Mouse (Mus musculus): ENCODE data around the gene Cfap61.

Gene Cfap61

GRCm38 (mm10) chr2:146250236-146250904 is 315.8 kb downstream of the Cfap61 start:
- in situ Hi-C loops (cut with MboI, MseI), result no loop called here

GRCm38 (mm10) chr2:146254387-146254786 is 319.8 kb downstream of the Cfap61 start:
- in situ Hi-C loops (cut with MboI, MseI), result no loop called here

GRCm38 (mm10) chr2:146255636-146256035 is 321.1 kb downstream of the Cfap61 start:
- in situ Hi-C loops (cut with MboI, MseI), result no loop called here

- in situ Hi-C loops (cut with MboI, MseI), result no loop called here
Observed at GRCm38 (mm10) chr2:146256321-146256875, 321.8 kb downstream of the Cfap61 start.

- in situ Hi-C loops (cut with MboI, MseI), result no loop called here
Observed at GRCm38 (mm10) chr2:146257037-146257436, 322.5 kb downstream of the Cfap61 start.

- in situ Hi-C loops (cut with MboI, MseI), result no loop called here
Observed at GRCm38 (mm10) chr2:146257609-146258008, 323.0 kb downstream of the Cfap61 start.

- in situ Hi-C loops (cut with MboI, MseI), result no loop called here
Observed at GRCm38 (mm10) chr2:146258736-146259469, 324.3 kb downstream of the Cfap61 start.

GRCm38 (mm10) chr2:146259787-146260560 is 325.4 kb downstream of the Cfap61 start:
- in situ Hi-C loops (cut with MboI, MseI), result no loop called here

GRCm38 (mm10) chr2:146261146-146261545 is 326.6 kb downstream of the Cfap61 start:
- in situ Hi-C loops (cut with MboI, MseI), result no loop called here

- in situ Hi-C loops (cut with MboI, MseI), result no loop called here
Observed at GRCm38 (mm10) chr2:146262215-146262614, 327.6 kb downstream of the Cfap61 start.

- in situ Hi-C loops (cut with MboI, MseI), result no loop called here
Observed at GRCm38 (mm10) chr2:146262966-146263365, 328.4 kb downstream of the Cfap61 start.

All from T-helper 1 cell (primary cell).